Mouse (Mus musculus) A20 (cell line): ENCODE data around the gene Ap1s2.
A peak's percentile ranks its signal among the peaks of the same experiment; 100 is the strongest.

Experiments
- DNase-seq: peaks from one replicate; pipeline ENCODE4 v3.0.0-alpha.2; 2011; ENCODE audit warnings: low read depth, low spot score

The Ap1s2 gene

DNA sequence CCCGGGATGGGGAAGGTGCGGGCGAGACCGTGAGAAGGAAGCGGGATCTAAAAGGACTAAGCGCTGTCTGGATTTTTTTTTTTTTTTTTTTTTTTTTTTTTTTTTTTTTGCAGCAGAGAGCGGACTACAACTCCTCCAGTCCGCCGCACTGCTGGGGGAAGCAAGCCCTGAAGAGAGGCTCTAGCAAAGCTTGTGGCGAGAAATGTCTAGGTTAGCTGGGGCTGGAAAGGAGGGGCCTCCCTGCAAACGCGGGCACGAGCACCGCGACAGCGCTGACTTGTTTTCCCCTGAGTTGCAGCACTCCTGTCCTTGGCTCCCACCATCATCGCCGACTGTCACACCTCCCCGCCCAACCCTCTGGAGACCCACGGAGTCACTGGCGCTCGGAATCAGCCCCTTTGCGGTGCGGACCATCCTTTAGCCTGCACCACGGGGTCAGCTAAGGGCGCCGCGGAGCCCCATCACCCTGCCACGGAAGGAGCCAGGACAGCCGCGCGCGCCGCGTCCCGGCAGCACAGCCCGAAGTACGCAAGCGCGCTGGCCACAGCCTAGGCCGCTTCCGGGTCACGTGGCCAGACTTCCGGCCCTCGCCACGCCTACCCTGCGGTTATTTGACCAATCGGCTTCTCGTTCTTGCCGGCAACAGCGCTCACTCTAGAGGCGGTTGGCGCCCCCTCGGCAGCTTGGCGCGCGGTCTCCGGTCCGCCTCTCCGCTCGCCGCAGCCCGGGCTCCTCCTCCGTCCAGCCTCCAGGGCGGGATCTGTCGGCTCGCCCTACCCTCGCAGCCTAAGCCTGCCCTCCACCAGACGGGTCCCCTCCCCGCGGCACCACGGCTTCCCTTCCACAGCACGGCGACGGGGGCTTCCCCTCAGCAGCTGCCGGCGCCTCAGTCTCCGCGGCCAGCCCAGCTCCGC, at the start of gene Ap1s2:
Gene Ap1s2, plus strand, starts transcription at position 681 of the 914 bp plus-strand sequence.
- peak; percentile 93 for DNase-seq

DNA sequence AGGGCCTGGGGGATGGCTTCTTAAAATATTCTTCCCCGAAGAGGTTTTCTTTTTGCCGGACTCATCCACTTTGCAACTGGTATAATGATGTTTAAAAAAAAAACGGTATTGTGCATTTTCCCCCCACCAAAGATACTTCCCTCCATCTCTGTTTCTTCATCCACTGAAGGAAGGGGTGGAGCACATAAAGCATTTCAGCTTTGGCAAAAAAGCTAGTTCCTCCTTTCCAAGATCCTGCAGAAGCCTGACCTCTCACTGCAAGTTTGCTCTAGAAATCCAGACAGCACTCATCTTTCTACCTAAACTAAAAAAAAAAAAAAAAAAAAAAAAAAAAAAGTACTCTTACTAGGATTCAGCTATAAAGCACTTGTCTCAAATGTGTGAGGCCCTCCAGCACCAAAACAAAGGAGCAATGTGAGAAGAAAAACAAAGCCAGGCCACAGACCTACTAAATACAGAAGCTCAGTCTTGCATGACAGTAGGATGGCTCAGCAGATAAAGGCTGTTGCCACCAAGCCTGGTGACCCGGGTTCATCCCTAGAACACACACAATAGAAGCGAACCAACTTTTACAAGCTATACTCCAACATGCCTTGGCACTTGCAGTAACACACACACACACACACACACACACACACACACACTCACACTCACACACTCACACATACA, 41.0 kb upstream of the Ap1s2 start:
- DNase-seq, result peak; percentile 37

DNA sequence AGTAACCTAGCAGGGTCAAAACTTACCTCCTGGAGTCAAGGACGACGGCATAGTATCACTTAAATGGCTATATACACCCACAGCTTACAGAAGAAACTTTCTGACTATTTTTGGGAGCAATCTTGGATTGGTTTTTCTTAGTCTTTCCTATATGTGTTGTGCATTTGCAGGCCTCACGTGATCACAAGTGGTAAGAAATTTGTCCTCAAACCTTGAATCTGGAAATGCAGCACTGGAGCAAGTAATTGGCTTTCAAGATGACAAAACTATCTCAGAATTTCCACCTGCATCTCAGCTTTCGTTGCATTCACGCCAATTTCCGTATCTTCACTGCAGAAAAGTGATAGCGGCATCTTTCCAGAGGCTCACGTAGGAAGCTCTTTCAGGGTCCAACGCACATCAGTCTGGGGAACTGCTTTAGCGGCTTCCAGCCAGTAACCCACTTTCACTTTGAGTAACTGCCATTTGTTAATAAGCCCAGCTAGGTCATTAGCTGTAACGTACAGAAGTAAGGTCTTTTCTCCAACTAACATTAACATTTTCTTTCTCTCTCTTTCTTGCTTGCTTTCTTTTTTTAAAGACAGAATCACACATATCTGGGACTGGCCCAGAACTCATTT, 40.0 kb upstream of the Ap1s2 start:
- DNase-seq, result peak; percentile 61

DNA sequence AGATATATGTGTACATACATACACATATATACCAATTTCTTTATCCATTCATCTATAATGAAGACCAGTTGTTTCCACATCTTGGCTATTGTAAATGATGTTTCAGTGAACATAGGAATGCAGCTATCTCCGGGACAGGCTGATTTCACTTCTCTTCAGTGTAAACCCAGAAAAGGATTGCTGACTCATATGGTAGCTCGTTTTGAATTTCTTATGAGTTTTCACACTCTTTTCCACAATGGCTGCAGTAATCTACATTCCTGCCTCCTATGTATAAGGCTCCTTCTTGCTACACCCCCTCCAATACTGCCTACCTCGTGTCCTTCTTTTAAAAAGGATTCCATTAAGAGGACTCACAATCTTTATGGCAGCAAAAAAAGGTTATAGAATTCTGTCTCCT, 32.9 kb upstream of the Ap1s2 start:
- DNase-seq, result no peak

DNA sequence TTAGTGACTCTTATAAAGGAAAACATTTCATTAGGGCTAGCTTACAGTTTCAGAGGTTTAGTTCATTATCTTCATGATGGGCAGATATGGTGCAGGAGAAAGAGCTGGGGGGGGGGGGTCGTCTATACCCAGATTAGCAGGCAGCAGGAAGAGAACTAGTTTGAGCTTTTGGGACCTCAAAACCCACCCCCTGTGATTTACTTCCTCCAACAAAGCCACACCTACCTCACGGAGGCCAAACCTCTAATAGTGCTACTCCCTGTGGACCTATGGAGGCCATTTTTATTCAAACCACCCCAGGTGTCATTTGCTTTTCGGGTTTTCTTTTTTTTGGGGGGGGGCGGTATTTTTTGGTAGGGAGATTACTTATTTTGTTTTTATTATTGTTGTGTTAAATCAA, 32.2 kb upstream of the Ap1s2 start:
- DNase-seq, result no peak

DNA sequence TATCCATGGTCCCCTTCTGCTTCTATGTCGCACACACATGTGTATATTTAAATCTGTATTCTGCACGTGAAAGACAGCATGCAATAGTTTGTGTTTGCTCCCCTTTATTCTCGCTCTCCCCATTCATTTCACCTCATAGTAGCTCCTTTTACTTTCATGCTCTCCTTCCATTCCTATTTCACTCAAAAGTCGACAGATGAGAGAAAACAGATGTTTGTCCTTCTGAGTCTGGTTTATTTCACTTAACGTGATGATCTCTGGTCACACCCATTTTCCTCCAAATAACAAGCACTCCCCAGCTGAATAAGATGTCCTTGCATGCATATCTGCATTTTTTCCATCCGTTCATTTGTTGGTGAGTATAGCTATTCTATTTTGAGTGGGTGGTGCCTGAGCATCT, 29.8 kb upstream of the Ap1s2 start:
- no peak for DNase-seq

DNA sequence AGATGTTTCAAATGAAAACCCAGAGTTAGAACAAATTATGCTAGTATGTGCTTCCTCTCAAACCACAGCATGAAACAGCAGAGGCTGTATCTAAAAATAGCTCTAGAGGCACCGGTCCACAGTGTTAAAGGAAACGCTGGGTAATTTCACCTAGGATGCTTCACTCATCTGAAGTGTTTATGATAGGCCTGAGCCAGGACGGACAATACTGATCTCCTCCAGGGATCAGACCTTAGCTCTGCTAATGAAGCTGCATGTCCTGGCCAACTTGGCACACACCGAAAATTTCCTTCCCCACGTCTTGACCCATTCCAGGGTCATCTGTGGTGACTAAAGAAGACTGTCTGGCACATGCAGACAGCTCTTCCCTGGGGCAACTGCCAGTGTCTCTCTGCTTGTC, 29.4 kb upstream of the Ap1s2 start:
- no peak for DNase-seq

DNA sequence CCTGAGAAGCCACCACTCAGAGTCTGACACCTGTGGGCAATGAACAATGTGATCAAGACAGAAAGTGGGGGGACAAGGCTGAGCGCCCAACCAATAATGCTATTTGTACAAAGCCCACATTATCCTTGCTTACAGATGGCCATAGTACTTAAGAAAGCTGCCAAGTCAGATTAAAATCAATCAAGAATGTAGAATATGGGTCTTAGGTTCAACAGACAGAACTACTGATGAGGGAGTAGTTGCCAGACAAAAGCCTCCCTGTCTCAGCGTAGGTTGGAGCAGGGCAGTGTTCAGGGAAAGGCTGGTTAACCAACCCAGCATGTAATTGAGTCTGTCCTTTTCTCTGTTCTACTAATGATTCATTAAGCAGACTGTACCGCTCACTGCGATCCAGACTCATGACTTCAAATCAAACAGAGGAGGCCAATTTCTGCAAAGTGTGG, 23.3 kb upstream of the Ap1s2 start:
- peak; percentile 66 for DNase-seq

DNA sequence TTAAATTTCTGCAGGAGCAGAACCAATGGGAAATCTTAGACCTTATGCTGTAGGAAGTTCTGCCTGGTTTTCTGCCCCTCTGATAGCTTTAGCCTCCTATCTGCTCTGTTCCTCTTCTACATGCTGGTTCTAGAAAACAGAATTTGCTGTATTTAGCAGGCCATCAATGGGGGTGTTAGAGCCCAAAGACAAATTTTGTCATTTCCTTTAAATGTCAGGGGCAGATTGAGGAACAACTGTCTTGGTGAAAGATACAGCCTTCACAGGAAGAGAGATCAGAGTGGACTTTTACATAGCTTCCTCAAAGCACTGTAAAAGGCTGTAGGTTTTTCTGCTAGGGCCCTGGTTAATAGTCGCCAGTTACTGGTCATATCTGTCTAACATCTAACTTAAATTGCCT, 11.5 kb upstream of the Ap1s2 start:
- no peak for DNase-seq

DNA sequence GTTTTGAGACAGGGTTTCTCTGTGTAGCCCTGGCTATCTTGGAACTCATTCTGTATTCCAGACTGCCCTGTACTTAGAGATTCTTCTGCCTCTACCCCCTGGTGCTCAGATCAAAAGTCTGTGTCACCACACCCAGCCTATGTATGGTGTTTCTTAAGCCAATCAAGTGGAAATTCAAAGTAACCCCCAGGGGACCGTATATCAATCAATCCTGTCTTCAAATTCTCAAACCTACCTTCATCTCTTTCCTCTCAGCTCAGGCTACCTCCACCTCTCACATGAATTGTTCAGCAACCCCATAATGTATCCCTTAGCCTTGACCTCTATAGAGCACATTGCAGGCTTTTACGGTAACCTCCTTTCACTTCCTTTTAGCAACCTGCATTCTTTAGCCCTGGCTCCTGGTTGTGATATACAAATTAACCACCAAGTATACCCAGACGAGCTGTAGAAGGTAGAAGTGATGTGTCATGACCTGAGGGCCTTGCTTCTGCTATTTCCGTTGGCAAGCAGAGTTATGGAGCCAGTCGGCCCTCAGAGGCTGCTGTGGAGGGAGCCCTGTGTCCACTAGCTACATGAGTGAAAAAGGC, 9.3 kb upstream of the Ap1s2 start:
- peak; percentile 77 for DNase-seq

DNA sequence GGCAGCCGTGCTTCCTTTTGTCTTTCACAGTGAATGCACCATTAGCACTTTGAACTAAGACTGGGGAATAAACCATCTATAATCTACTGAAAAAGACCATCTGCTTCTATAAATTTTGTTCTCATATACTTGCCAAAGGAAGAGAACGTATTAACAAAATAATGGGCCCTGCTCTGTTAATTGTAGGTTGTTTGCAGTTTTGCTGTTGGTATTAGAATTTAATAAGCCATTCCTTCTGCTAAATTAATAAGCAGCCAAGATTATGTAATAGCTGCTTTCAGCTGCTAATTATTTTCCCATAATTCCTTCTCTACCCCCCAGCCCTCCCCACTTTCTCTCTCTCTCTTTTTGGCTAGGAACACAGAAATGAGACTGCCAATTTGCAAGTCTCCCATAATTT, 2.0 kb upstream of the Ap1s2 start:
- DNase-seq, result no peak

DNA sequence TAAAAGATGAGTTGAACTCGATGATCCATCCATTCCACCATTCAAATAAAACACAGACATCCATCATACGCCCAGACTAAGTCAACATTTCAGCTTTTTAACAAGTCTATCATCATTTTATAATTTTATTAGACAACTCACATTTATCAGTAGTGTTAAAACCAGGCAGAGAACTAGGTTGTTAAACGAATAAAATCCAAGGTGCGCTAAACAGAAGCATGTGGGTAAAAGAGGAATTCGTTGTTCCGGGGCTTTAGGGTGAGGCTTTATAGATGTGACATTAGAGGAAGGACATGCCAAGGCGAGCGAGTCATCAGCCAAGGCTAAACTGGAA, 847 bp upstream of the Ap1s2 start:
- DNase-seq, result peak; percentile 46

DNA sequence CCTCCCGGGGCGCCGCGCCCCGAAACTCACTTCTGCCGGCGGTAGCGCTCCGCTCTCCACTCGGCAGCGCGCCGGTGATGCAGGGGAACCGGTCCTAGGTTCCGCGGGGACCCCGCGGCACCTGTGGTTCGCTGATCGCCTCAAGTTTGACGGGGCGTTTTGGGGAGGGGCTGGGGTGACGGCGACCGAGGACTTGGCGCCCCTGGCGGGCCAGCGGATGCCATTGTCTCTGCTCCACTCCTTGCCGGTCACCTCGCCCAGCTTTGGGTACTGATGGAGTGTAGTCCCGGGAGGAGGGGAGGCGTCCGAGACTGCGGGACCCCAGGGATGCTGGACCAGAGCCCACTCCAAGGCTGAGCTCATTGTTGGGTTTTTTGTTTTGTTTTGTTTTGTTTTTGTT, 564 bp downstream of the Ap1s2 start:
- DNase-seq, result peak; percentile 75

DNA sequence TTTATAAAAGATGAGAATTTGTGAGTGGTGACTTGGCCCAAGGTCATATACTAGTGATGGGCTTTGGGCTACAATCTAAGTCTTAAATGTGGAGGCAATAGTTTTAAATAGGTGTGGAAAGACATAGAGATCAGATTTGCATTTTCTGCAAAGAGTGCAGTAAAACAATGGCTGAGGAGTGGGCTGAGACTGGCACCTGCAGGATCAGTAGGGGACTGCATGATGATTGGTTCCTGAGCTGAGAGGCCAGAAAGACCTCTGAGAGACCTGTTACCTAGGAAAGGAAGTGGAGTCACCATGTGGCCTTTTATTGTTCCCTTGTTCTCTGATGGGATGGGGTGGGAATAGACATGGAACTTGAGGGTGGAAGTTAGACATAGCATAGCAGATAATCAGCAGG, 4.0 kb downstream of the Ap1s2 start:
- DNase-seq, result peak; percentile 61

DNA sequence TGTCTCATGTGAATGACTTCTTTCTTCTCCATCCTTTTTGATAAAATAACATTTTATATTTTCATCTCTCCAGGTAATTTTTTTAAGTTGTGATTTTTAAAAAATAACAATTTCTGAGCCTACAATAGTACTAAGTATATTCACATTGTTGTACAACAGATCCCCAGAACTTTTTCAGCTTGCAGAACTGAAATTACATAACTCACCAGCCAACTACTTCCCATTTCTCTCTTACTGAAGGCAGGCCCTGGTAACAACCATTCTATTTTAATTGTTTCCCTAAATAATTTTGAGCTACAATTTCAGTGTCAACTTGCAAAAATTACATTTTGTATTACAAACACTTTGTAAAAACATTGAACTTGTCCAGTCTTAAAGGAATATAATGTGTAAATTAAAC, 20.7 kb downstream of the Ap1s2 start:
- DNase-seq, result peak; percentile 58

DNA sequence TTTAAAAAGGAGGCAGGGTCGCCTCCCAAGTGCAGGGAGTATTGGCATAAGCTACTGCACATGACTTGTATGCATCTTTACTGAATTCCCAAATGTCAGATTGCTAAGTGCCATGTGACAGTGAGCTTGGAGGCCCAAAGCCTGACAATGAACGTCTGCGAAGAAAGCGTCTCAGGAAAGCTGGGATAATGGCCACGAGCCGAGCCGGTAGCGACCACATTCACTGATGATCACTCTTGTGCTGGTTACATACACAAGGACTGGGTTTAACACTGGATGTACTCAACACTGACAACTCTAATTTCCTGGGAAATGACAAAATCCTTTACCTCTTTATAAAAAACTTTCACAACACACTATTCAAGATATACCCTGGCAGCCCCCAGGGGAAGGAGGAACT, 25.9 kb downstream of the Ap1s2 start:
- no peak for DNase-seq

DNA sequence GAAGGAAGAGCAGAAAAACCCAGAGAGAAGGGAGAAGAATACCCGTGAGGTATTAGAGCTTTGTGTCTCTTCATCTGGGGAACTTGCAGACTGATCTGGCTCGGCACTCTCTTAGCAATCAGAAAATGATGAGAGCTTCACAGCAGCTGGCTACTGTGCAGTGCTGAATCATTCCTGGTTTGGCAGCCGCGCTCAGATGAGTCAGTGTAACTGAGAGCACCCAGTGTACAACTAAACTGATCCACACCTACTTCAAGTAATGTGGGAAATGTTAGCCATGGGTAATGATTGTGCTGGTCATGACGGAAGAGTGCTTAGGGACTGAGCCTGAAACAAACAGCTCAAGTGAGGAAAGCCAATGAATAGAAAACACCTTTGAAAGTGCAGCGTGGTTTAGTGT, 29.8 kb downstream of the Ap1s2 start:
- no peak for DNase-seq

DNA sequence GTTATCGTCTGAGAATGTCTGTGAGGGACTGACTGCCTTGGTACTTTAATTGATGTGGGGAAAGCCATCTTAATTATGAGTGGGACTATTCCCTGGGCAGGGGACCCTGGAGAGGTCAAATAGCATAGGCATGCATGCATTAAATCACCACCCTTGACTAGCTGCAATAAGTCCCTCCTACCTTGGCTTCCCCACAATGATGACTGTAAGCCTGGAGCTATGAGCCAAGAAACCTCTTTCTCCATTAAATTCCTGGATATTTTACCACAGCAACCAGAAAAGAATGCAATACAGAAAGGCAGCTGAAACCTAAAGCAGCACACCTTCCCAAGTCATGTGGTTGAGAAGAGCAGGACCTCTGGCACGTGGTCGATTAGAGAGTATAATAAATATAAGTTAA, 35.6 kb downstream of the Ap1s2 start:
- DNase-seq, result no peak

DNA sequence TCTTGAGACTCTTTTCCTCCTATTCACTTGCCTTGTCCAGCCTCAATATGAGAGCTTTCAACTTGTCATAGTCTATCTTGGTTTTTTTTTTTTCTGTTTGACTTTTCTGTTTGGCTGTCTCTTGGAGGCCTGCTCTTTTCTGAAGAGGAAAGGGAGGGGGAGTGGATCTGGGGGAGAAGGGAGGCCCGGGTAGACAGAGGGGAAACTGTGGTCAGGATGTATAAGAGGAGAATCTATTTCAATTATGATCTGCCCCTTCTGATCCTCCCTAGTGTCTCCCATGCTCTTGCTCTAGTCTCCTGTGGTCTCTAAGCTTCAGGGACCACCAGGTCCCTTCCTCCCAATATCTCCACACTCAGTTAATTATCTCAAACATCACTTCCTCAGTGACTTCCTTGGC, 42.8 kb downstream of the Ap1s2 start:
- no peak for DNase-seq

DNA sequence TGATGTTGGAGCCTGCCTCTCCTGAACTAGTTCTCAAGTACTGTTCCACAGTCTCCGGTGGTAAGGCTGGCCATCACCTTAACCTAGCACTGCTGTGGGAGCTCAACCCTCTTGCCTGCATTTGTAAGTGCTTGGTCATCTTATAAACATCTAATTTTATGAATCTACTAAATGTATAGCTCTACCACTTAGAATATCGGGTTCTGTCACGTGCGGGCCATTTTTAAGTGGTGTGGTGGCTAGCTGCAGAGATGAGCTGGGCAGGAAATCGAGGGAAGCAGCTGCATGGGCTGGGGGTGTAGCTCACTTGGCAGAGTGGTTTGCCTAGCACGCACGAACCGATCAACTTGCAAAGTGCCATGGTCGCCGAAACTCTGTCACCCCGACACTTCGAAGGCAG, 48.6 kb downstream of the Ap1s2 start:
- DNase-seq, result no peak

DNA sequence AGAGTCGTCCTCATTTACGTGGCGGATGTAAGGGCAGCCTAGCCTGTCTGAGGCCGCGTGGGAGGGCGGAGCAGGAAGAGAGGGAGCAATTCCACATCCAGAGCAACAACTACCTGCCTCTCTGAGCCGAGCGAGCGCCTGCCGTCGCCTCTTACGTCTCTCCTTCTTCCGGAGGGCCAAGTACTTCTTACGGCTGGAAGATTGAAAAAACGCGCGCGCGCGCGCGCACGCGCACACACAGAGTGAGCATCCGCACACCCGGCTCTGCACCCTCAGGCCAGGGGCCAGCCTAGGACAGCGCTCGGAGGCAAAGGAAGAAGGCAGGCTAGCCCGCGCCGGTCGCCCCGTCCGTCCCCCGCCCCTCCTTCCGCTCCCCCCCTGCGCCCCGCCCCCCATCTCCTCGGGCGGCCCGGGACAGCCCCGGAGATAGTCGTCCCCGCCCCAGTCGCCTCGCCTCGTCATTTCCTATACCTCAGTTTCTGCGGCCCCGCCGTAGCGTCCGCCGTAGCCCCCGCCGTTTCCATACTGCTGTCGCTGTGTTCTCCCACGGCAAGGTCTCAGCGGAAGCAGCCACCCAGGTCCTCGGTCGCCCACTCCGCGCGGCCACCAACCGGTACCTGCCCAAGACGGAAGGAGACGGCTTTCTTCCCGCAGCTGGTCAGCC, 49.1 kb downstream of the Ap1s2 start:
- peak; percentile 80 for DNase-seq

DNA sequence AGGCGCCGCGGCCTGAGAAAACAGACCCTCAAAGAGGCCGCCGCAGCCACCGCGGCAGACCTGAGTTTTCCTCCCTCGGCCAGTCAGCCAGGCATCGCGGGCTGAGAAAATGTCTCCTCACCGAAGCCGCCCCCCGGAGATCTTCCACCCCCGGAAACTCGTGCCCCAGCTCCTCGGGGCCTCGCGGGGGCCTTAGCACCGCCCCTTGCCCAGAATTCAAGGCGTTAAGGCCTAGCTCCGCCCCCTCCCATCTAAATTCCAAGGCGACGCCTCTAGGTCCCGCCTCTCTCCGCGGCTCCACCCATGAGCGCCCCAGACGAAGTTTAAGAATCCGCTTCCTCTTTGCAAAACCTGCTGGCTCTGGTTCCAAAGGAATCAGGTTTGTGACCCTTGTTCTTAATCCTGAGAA, 49.7 kb downstream of the Ap1s2 start, which contains the start of gene Zrsr2:
Gene Zrsr2, minus strand, starts transcription at position 195 of the 409 bp plus-strand sequence.
- peak; percentile 93 for DNase-seq
